Mouse (Mus musculus): ENCODE measurements around the gene Astn1.

DNA sequence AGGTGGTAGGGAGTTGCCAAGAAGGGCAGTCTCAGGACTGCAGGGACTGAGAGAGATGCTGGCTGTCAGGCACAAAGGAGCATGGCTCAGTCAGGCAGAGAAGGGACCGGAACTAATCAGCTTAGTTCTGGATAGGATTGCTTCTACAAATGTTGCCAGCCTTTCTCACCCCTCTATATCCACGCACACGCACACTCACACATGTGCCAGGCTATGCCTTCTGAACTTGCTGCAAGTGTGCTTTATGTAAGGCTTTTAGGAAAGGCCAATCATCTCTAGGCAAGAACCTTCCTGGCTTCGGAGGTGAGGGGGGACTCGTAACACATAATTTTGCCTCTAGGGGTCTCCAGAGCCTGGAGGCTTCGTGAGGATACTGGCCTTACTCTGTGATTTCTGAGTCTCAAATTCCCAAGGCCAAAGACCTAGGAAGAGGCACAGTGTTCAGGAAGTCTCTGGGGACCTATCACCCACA, 18.8 kb upstream of the Astn1 start:
- TF ChIP-seq POLR2A (IDR thresholded peaks at IDR 0.05; ENCODE audit: low read depth, low read length) (no peak), JUND (conservative IDR thresholded peaks at IDR 0.05; ENCODE audit: low read depth, low read length) (no peak), CHD1 (IDR thresholded peaks at IDR 0.05; ENCODE audit: low read depth, low read length) (no peak), TCF12 (IDR thresholded peaks at IDR 0.05; ENCODE audit: low read depth, low read length) (no peak)

Data from CH12.LX (cell line).